In the genomic region with DNA sequence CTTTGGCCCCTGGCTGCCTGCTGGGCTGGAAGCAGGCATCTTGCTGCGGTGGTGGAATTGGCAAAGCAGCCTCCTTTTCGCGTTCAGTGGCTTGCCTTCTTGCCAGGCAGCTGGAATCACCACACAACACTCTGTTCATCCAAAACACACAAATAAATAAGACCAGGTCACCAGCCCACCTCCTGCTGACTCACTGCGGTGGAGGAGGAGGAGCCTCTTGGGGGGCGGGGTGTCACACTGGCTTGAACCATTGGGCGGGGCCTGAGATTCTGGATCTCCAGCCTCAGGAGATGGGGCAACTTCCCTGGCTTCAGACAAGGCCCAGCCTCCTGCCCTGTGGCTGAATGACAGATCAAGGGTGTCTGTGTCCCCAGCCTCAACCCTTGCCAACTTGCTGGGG, we compare ENCODE assay signal across 9 mouse cellular contexts. TPM values are rescaled to one million over a fixed set of nuclear protein-coding genes. Genes with fewer than 3 reads are reported as not detected.
A peak's percentile ranks its signal among the peaks of the same experiment; 100 is the strongest.
DNase-seq lines count a peak whose midpoint lies in the region; ATAC-seq and TF ChIP-seq lines count a peak whose summit lies in the region.
"Had no signal": no experiment of that assay in that cellular context is flagged by ENCODE, and none has a peak within 500 bp of the region (broad histone marks: within the 10 kb centered on the region; RNA-seq: fewer than 3 reads in every experiment).

No protein-coding gene starts in this region.

- no peak overlapping the region for H3K4me3 ChIP-seq in forebrain, embryonic 10.5 days
- H3K4me3 ChIP-seq in forebrain, embryonic 11.5 days (ENCODE audit: low read depth, low read length) = no peak overlapping the region
- peak overlapping the region; percentile 5; the same call in 1 of the 2 replicates for H3K4me3 ChIP-seq in ES-Bruce4 (ENCODE audit: low read depth, low read length)
- no peak overlapping the region for H3K4me3 ChIP-seq in limb, embryonic 11.5 days (ENCODE audit: low read depth, low read length)
- no peak overlapping the region for H3K4me3 ChIP-seq in midbrain, embryonic 16.5 days (ENCODE audit: low read depth, low read length)
- H3K4me3 ChIP-seq: heart, embryonic 15.5 days had no signal

- H3K4me2 ChIP-seq in forebrain, embryonic 11.5 days (ENCODE audit: low read depth, low read length, severe bottlenecking) = no peak overlapping the region
- H3K4me2 ChIP-seq in limb, embryonic 11.5 days (ENCODE audit: low read depth, severe bottlenecking) = no peak overlapping the region
- no peak overlapping the region for H3K4me2 ChIP-seq in midbrain, embryonic 16.5 days (ENCODE audit: low read length)
- H3K4me2 ChIP-seq: heart, embryonic 15.5 days had no signal

- 13% methylated on average over 6 of the region's 6 CpGs for WGBS in forebrain, embryonic 10.5 days
- 11% methylated on average over 6 of the region's 6 CpGs for WGBS in forebrain, embryonic 11.5 days
- WGBS in limb, embryonic 11.5 days = 15% methylated on average over 6 of the region's 6 CpGs
- WGBS in midbrain, embryonic 16.5 days = 22% methylated on average over 6 of the region's 6 CpGs

- H3K27me3 ChIP-seq in forebrain, embryonic 10.5 days (ENCODE audit: poor library complexity, severe bottlenecking) = peaks cover 68% of the 10 kb centered on the region
- no peaks in the 10 kb centered on the region for H3K27me3 ChIP-seq in forebrain, embryonic 11.5 days (ENCODE audit: control insufficient read depth, insufficient read depth, low read length)
- no peaks in the 10 kb centered on the region for H3K27me3 ChIP-seq in ES-Bruce4 (ENCODE audit: control insufficient read depth, insufficient read depth, low read length, poor library complexity, severe bottlenecking)
- no peaks in the 10 kb centered on the region; the same call in 1 of the 2 replicates for H3K27me3 ChIP-seq in limb, embryonic 11.5 days (ENCODE audit: control insufficient read depth, insufficient read depth, low read length)
- no peaks in the 10 kb centered on the region for H3K27me3 ChIP-seq in midbrain, embryonic 16.5 days (ENCODE audit: control insufficient read depth, insufficient read depth, low read depth, low read length)

- peaks cover 69% of the 10 kb centered on the region for H3K4me1 ChIP-seq in forebrain, embryonic 10.5 days
- H3K4me1 ChIP-seq in forebrain, embryonic 11.5 days (replicated peaks; ENCODE audit: control insufficient read depth, insufficient read depth, low read length) = peaks cover 13% of the 10 kb centered on the region; the same call in 1 of the 2 replicates
- peaks cover 4% of the 10 kb centered on the region for H3K4me1 ChIP-seq in ES-Bruce4 (ENCODE audit: control insufficient read depth, insufficient read depth, low read length)
- H3K4me1 ChIP-seq in limb, embryonic 11.5 days (ENCODE audit: control insufficient read depth, insufficient read depth, low read length) = peaks cover 15% of the 10 kb centered on the region
- peaks cover 17% of the 10 kb centered on the region for H3K4me1 ChIP-seq in midbrain, embryonic 16.5 days (ENCODE audit: control insufficient read depth, insufficient read depth, low read length)

- no peaks in the 10 kb centered on the region for H3K36me3 ChIP-seq in forebrain, embryonic 10.5 days (replicated peaks)
- H3K36me3 ChIP-seq in forebrain, embryonic 11.5 days (ENCODE audit: control insufficient read depth, insufficient read depth, low read length) = no peaks in the 10 kb centered on the region
- no peaks in the 10 kb centered on the region for H3K36me3 ChIP-seq in ES-Bruce4 (ENCODE audit: control insufficient read depth, insufficient read depth, low read length, poor library complexity, severe bottlenecking)
- no peaks in the 10 kb centered on the region for H3K36me3 ChIP-seq in limb, embryonic 11.5 days (ENCODE audit: control insufficient read depth, insufficient read depth, low read length)
- no peaks in the 10 kb centered on the region for H3K36me3 ChIP-seq in midbrain, embryonic 16.5 days (ENCODE audit: control insufficient read depth, insufficient read depth, low read length)
- H3K36me3 ChIP-seq: heart, embryonic 15.5 days had no signal

- H3K9me3 ChIP-seq in forebrain, embryonic 10.5 days = 0 out of 2 replicates have a peak, but pooled peaks cover 6% of the 10 kb centered on the region
- no peaks in the 10 kb centered on the region for H3K9me3 ChIP-seq in forebrain, embryonic 11.5 days (ENCODE audit: control insufficient read depth, low read length)
- H3K9me3 ChIP-seq in ES-Bruce4 (replicated peaks; ENCODE audit: control insufficient read depth, insufficient read depth, low read length, poor library complexity, severe bottlenecking) = no peaks in the 10 kb centered on the region
- H3K9me3 ChIP-seq in limb, embryonic 11.5 days (ENCODE audit: control insufficient read depth, low read length) = no peaks in the 10 kb centered on the region
- no peaks in the 10 kb centered on the region for H3K9me3 ChIP-seq in midbrain, embryonic 16.5 days (replicated peaks; ENCODE audit: control insufficient read depth, low read length, poor library complexity, severe bottlenecking)
- H3K9me3 ChIP-seq: heart, embryonic 15.5 days had no signal

- no peak for TF ChIP-seq CTCF in ES-Bruce4 (IDR thresholded peaks at IDR 0.05; ENCODE audit: low read depth, low read length)

- intact Hi-C loops in heart, postnatal 14 days (cut with DNase I) = no loop called here

- H3K9ac ChIP-seq in forebrain, embryonic 11.5 days (ENCODE audit: low read length) = no peak overlapping the region
- no peak overlapping the region for H3K9ac ChIP-seq in ES-Bruce4 (ENCODE audit: low read depth, poor library complexity, severe bottlenecking)
- H3K9ac ChIP-seq in limb, embryonic 11.5 days (ENCODE audit: low read length) = peak overlapping the region; percentile 5; the same call in 1 of the 2 replicates
- no peak overlapping the region for H3K9ac ChIP-seq in midbrain, embryonic 16.5 days (ENCODE audit: low read depth, low read length)
- H3K9ac ChIP-seq: heart, embryonic 15.5 days had no signal

- no peak for DNase-seq in forebrain, embryonic 10.5 days (ENCODE audit: extremely low spot score, low spot score)
- no peak for DNase-seq in forebrain, embryonic 11.5 days (ENCODE audit: low spot score)
- DNase-seq in embryo, embryonic 11 days = peak; percentile 68
- DNase-seq in heart, postnatal 14 days = peak; percentile 29 to 52
- peak; percentile 48 for DNase-seq in limb, embryonic 11.5 days (ENCODE audit: low spot score)

- TF ChIP-seq POLR2A in ES-Bruce4 (IDR thresholded peaks at IDR 0.05; ENCODE audit: insufficient read depth, low read length) = no peak

- TF ChIP-seq EP300 in ES-Bruce4 (IDR thresholded peaks at IDR 0.05; ENCODE audit: insufficient read depth, low read depth, low read length) = no peak

- ATAC-seq in forebrain, embryonic 11.5 days (replicated peaks; ENCODE audit: low FRiP score) = no peak
- no peak for ATAC-seq in limb, embryonic 11.5 days (ENCODE audit: insufficient number of reproducible peaks, low FRiP score, low TSS enrichment, low read depth)
- ATAC-seq in monocyte, adult 5-6 weeks (replicated peaks; ENCODE audit: insufficient number of reproducible peaks, low FRiP score, low TSS enrichment, poor library complexity, severe bottlenecking) = peak; percentile 47; the same call in 1 of the 2 replicates
- ATAC-seq in midbrain, embryonic 16.5 days = no peak

- peak overlapping the region; percentile 40 for H3K27ac ChIP-seq in forebrain, embryonic 10.5 days
- no peak overlapping the region for H3K27ac ChIP-seq in forebrain, embryonic 11.5 days (ENCODE audit: low read depth, low read length)
- H3K27ac ChIP-seq in ES-Bruce4 (ENCODE audit: insufficient read depth, low read length) = peak overlapping the region; percentile 14; the same call in 1 of the 2 replicates
- H3K27ac ChIP-seq in limb, embryonic 11.5 days (replicated peaks; ENCODE audit: low read depth, low read length) = no peak overlapping the region
- no peak overlapping the region for H3K27ac ChIP-seq in midbrain, embryonic 16.5 days (ENCODE audit: low read length)
- H3K27ac ChIP-seq: heart, embryonic 15.5 days had no signal

RNA-seq across cellular contexts. Expression of a gene that starts 34.5 kb away (rescaled TPM):
- polyA plus RNA-seq in forebrain, embryonic 10.5 days (2016; fragmentation: Nextera tagmentation; extraction: Ambion mirVana) = 1.0 TPM in 2 replicates
- polyA plus RNA-seq in forebrain, embryonic 11.5 days (2014; fragmentation: Nextera tagmentation; extraction: Ambion mirVana) = 3.8 and 4.4 TPM in 2 replicates
- polyA plus RNA-seq in ES-Bruce4 (2011; ENCODE audit: insufficient read depth, insufficient read length, low read depth, missing spikeins) = 0.30 and 0.44 TPM in 2 replicates
- 1 to 10 TPM in 1 of 2 experiments, under 1 TPM in 1; 0.88 to 1.3 TPM for total RNA-seq in heart, postnatal 14 days (2021)
- polyA plus RNA-seq in limb, embryonic 11.5 days (2014; fragmentation: Nextera tagmentation; extraction: Ambion mirVana) = 0.36 and 0.50 TPM in 2 replicates
- not detected in 3 replicates for total RNA-seq in monocyte, adult 5-6 weeks (2017)
- polyA plus RNA-seq in midbrain, embryonic 16.5 days (2015; fragmentation: Nextera tagmentation; extraction: Ambion mirVana) = 20.3 and 24.1 TPM in 2 replicates

Comparison
In these comparisons a context has a peak if more than half of its experiments do, and no peak if none do; other contexts are left out.
1. H3K27ac ChIP-seq: peak in forebrain, embryonic 10.5 days (single experiment) and ES-Bruce4 (single experiment); none in forebrain, embryonic 11.5 days (single experiment), limb, embryonic 11.5 days (single experiment) and midbrain, embryonic 16.5 days (single experiment).
2. DNase-seq: peak in embryo, embryonic 11 days (single experiment), heart, postnatal 14 days (2 of 2) and limb, embryonic 11.5 days (single experiment); none in forebrain, embryonic 10.5 days (single experiment) and forebrain, embryonic 11.5 days (single experiment).